Mouse (Mus musculus): Measurements from ENCODE around the gene Adamts20.

Adamts20 gene

GRCm38 (mm10) chr15:94252962-94253712 lies 212.1 kb downstream of the Adamts20 start:
- peak; percentile 32 for DNase-seq (ENCODE audit: low read depth, low spot score)

- DNase-seq (ENCODE audit: low read depth, low spot score): no peak
These were observed 215.5 kb downstream of the Adamts20 start for GRCm38 (mm10) chr15:94249766-94250165.

GRCm38 (mm10) chr15:94248386-94248785 lies 216.8 kb downstream of the Adamts20 start:
- DNase-seq (ENCODE audit: low read depth, low spot score): no peak

GRCm38 (mm10) chr15:94246669-94247068 lies 218.5 kb downstream of the Adamts20 start:
- DNase-seq (ENCODE audit: low read depth, low spot score): no peak

- no peak for DNase-seq (ENCODE audit: low read depth, low spot score)
These were observed 220.9 kb downstream of the Adamts20 start for GRCm38 (mm10) chr15:94244336-94244735.

- DNase-seq (ENCODE audit: low read depth, low spot score): no peak
These were observed 223.1 kb downstream of the Adamts20 start for GRCm38 (mm10) chr15:94242133-94242532.

- peak; percentile 35 for DNase-seq (ENCODE audit: low read depth, low spot score)
These were observed 225.6 kb downstream of the Adamts20 start for GRCm38 (mm10) chr15:94239637-94240036.

- DNase-seq (ENCODE audit: low read depth, low spot score): no peak
These were observed 226.1 kb downstream of the Adamts20 start for GRCm38 (mm10) chr15:94239127-94239526.

- no peak for DNase-seq (ENCODE audit: low read depth, low spot score)
These were observed 227.0 kb downstream of the Adamts20 start for GRCm38 (mm10) chr15:94238058-94238876.

GRCm38 (mm10) chr15:94236726-94237125 lies 228.5 kb downstream of the Adamts20 start:
- DNase-seq (ENCODE audit: low read depth, low spot score): no peak

- no peak for DNase-seq (ENCODE audit: low read depth, low spot score)
These were observed 229.1 kb downstream of the Adamts20 start for GRCm38 (mm10) chr15:94236121-94236520.

- no peak for DNase-seq (ENCODE audit: low read depth, low spot score)
These were observed 230.0 kb downstream of the Adamts20 start for GRCm38 (mm10) chr15:94235190-94235589.

- no peak for DNase-seq (ENCODE audit: low read depth, low spot score)
These were observed 234.0 kb downstream of the Adamts20 start for GRCm38 (mm10) chr15:94231246-94231645.

GRCm38 (mm10) chr15:94227388-94227787 lies 237.8 kb downstream of the Adamts20 start:
- DNase-seq (ENCODE audit: low read depth, low spot score): no peak

- no peak for DNase-seq (ENCODE audit: low read depth, low spot score)
These were observed 242.1 kb downstream of the Adamts20 start for GRCm38 (mm10) chr15:94223101-94223500.

- DNase-seq (ENCODE audit: low read depth, low spot score): no peak
These were observed 244.5 kb downstream of the Adamts20 start for GRCm38 (mm10) chr15:94220686-94221085.

Data from ES-CJ7 (cell line).